Mouse (Mus musculus) liver, embryonic 14.5 days (tissue): ENCODE measurements at regions not wholly inside any gene's neighbourhood (a gene's known extent, or its start where the extent isn't known, plus 50 kb on each side); places are given as distances from the start of the nearest gene placed in this dataset.

Experiments used
- CTCF ChIP-seq: IDR thresholded peaks from 2 replicates; pipeline ENCODE4 v1.5.1; 2016; ENCODE audit warnings: antibody characterized with exemption, low read depth, control low read depth
- EP300 ChIP-seq: IDR thresholded peaks from 2 replicates; pipeline ENCODE4 v1.6.1; 2016; ENCODE audit warnings: antibody characterized with exemption, low read depth

- TF ChIP-seq CTCF (no peak), EP300 (no peak)
These were observed 283.0 kb downstream of the Gadd45g start for GRCm38 (mm10) chr13:52129466-52129865.
